Mouse (Mus musculus) olfactory bulb, adult 2 months (tissue): ENCODE results near the gene Anks1b.

ENCODE experiments used
- CTCF ChIP-seq: fragments of 200-500 bp; IDR thresholded peaks from 2 replicates; pipeline ENCODE4 v1.5.1; 2012; ENCODE audit warnings: low read depth, mild to moderate bottlenecking, low read length, moderate library complexity; ENCODE audit not compliant: insufficient read depth
- POLR2A ChIP-seq: fragments of 200-500 bp; IDR thresholded peaks from 2 replicates; pipeline ENCODE4 v1.6.1; 2012; ENCODE audit warnings: mild to moderate bottlenecking, low read depth, low read length, moderate library complexity; ENCODE audit not compliant: insufficient read depth

GRCm38 (mm10) chr10:90934678-90935077 is 1061.4 kb downstream of the Anks1b start:
- no peak for TF ChIP-seq POLR2A
- no peak for TF ChIP-seq CTCF
